Mouse (Mus musculus) hindbrain, postnatal 0 days (tissue): ENCODE results near the gene Dnttip2. TPM values are rescaled to one million over a fixed set of nuclear protein-coding genes. Genes with fewer than 3 reads are reported as not detected.
"Not testable (repeated sequence)": the region's sequence is repeated elsewhere in the genome, so short reads cannot be mapped to it uniquely, and the experiment has no call there.

Experiments
- ATAC-seq: fragments of 200-750 bp; cut with Nextera tagmentation; 2 replicates; pipeline ENCODE4 v1.8.0; 2017; ENCODE audit warnings: mild to moderate bottlenecking, moderate TSS enrichment, moderate library complexity
- DNase-seq: peaks from one replicate; pipeline ENCODE4 v3.0.0-alpha.2; 2015; ENCODE audit warnings: low spot score
- H3K27ac ChIP-seq: fragments of 300-500 bp; sonication (generic); 2 replicates; pipeline ENCODE4 v1.5.1; 2014; ENCODE audit warnings: mild to moderate bottlenecking
- H3K27me3 ChIP-seq: fragments of 300-500 bp; sonication (generic); 2 replicates; pipeline ENCODE4 v1.6.1; 2014; ENCODE audit warnings: low read length, mixed read lengths; ENCODE audit not compliant: insufficient read depth
- H3K36me3 ChIP-seq: fragments of 300-500 bp; sonication (generic); 2 replicates; pipeline ENCODE4 v1.6.1; 2014; ENCODE audit warnings: low read length, mixed read lengths; ENCODE audit not compliant: insufficient read depth
- H3K4me1 ChIP-seq: fragments of 300-500 bp; sonication (generic); 2 replicates; pipeline ENCODE4 v1.6.1; 2014; ENCODE audit warnings: antibody characterized with exemption, low read length, mixed read lengths; ENCODE audit not compliant: insufficient read depth
- H3K4me2 ChIP-seq: fragments of 300-500 bp; sonication (generic); 2 replicates; pipeline ENCODE4 v1.6.1; 2014; ENCODE audit warnings: low read depth, mild to moderate bottlenecking, low read length, moderate library complexity, mixed read lengths
- H3K4me3 ChIP-seq: fragments of 300-500 bp; sonication (generic); 2 replicates; pipeline ENCODE4 v1.5.1; 2014; ENCODE audit warnings: low read length
- H3K9ac ChIP-seq: fragments of 300-500 bp; sonication (generic); replicated peaks from 2 replicates; pipeline ENCODE4 v1.6.1; 2014; ENCODE audit warnings: mild to moderate bottlenecking, low read length, moderate library complexity, mixed read lengths
- H3K9me3 ChIP-seq: fragments of 300-500 bp; sonication (generic); 2 replicates; pipeline ENCODE4 v1.6.1; 2016; ENCODE audit warnings: low read length, mixed read lengths
- CTCF ChIP-seq: IDR thresholded peaks from 2 replicates; pipeline ENCODE4 v1.5.1; 2016; ENCODE audit warnings: antibody characterized with exemption, control low read depth, low read depth
- WGBS: fragments of 180-500 bp; shearing (Covaris S2); extraction: QIAGEN DNeasy Blood & Tissue Kit; methylation state at CpG from one replicate; pipeline ENCODE4 v1.1.7; 2014; 5-methylcytosine and 5-hydroxymethylcytosine counted together
- polyA plus RNA-seq: library from polyadenylated mRNA; unstranded; fragments of >200 nt; fragmentation: Nextera tagmentation; extraction: Ambion mirVana; gene quantifications from 2 replicates; pipeline ENCODE4 v1.2.1, GENCODE M21; 2015
- total RNA-seq: library from RNA; depleted of rRNA; stranded (reverse); fragments of >200 nt; gene quantifications from 2 replicates; pipeline ENCODE4 v1.2.3, GENCODE M21; 2014

The Dnttip2 gene
- total and polyA plus RNA-seq, 2 experiments from 2014 or later = 9.9 to 43.7 TPM

DNA sequence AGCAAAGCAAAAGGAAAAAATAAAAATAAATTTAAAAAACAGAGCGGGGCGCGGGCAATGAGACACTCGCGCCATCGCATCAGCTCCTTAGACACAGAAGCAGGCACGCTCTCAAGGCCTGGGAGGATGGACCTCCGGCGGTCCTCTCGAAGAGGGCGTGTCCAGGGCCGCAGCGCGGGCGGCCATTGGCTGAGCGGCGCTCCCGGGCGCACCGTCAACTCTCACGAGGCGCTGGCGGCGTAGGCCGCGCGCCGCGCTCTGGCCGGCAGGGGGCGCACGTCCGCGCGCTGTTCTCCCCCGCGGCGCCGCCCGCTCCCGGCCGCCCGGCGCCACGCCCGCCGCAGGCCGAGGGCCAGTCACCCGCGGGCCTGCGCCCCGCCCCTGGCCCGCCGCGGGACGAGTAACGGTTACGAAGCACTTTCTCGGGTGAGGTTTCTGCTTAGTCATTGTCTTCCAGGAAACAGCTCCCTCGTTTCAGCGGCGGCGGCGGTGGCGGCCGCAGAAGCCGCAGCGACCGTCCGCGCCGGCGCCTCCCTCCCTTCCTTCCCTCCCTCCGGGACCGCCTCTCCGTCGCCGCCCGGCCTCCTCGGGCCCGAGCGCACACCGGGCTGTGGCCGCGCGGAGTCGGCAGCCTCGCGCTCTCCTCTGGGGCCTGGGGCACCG is 28.8 kb upstream of the Dnttip2 start, which contains the start of gene Gclm:
Gclm (plus strand) TSS at position 343 of the 663 bp plus-strand sequence.
- TF ChIP-seq CTCF = no peak
- WGBS = 1% methylated on average over 62 of the region's 90 CpGs
- Histone ChIP-seq H3K4me3 (peak within 1 kb of the TSS; percentile 93), H3K36me3 (no peaks in the 10 kb centered on the region), H3K9me3 (no peaks in the 10 kb centered on the region), H3K9ac (peak within 1 kb of the TSS; percentile 92), H3K4me2 (peak within 1 kb of the TSS; percentile 75), H3K27me3 (no peaks in the 10 kb centered on the region), H3K27ac (peak within 1 kb of the TSS; percentile 95), H3K4me1 (peaks cover 11% of the 10 kb centered on the region)
- DNase-seq (peak; percentile 96), ATAC-seq (peak; percentile 99)

DNA sequence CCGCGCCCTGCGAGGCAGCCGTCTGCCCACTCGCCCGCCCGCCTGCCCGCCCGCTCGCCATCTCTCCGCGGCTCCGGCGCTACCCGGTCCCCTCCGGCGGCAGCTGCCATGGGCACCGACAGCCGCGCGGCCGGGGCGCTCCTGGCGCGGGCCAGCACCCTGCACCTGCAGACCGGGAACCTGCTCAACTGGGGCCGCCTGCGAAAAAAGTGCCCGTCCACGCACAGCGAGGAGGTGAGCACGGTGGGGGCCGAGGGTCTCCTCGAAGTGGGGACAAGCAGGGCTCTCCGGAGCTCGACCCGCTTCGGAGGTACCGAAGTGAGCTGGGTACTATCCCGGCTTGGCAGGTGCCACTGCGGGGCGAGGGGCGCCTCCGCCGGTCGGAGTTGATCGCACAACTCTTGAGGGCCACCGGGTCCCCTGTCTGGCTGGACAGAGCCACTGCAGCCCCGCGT is 28.3 kb upstream of the Dnttip2 start:
- no peaks in the 10 kb centered on the region for H3K9me3 ChIP-seq
- H3K4me3 ChIP-seq = peak overlapping the region; percentile 93
- TF ChIP-seq CTCF = peak; percentile 70
- no peaks in the 10 kb centered on the region for H3K27me3 ChIP-seq
- DNase-seq (peak; percentile 77), ATAC-seq (peak; percentile 69)
- peaks cover 11% of the 10 kb centered on the region for H3K4me1 ChIP-seq
- peak overlapping the region; percentile 95 for H3K27ac ChIP-seq
- no peaks in the 10 kb centered on the region for H3K36me3 ChIP-seq
- WGBS = under 1% methylated on average over 36 of the region's 50 CpGs
- peak overlapping the region; percentile 75 for H3K4me2 ChIP-seq
- peak overlapping the region; percentile 92 for H3K9ac ChIP-seq

GRCm38 (mm10) chr3:122246406-122246805 is 27.8 kb upstream of the Dnttip2 start:
- H3K9ac ChIP-seq = peak overlapping the region; percentile 92
- no peaks in the 10 kb centered on the region for H3K36me3 ChIP-seq
- no peak for ATAC-seq
- peaks cover 11% of the 10 kb centered on the region for H3K4me1 ChIP-seq
- 28% methylated on average over 6 of the region's 6 CpGs for WGBS
- peak; percentile 9 for DNase-seq
- peak overlapping the region; percentile 93 for H3K4me3 ChIP-seq
- TF ChIP-seq CTCF = no peak
- H3K4me2 ChIP-seq = peak overlapping the region; percentile 75
- peak overlapping the region; percentile 95 for H3K27ac ChIP-seq
- H3K9me3 ChIP-seq = no peaks in the 10 kb centered on the region
- no peaks in the 10 kb centered on the region for H3K27me3 ChIP-seq

- TF ChIP-seq CTCF = no peak
- Histone ChIP-seq H3K36me3 (no peaks in the 10 kb centered on the region), H3K27ac (no peak overlapping the region), H3K9me3 (no peaks in the 10 kb centered on the region), H3K4me1 (peaks cover 11% of the 10 kb centered on the region), H3K9ac (0 out of 2 replicates have a peak overlapping the region, but pooled peaks have one; percentile 92), H3K4me2 (peak overlapping the region; percentile 75), H3K27me3 (no peaks in the 10 kb centered on the region), H3K4me3 (peak overlapping the region; percentile 93)
- ATAC-seq = no peak
- 56% methylated on average over 12 of the region's 12 CpGs for WGBS
- DNase-seq = no peak
Measured at GRCm38 (mm10) chr3:122246986-122247767, 27.0 kb upstream of the Dnttip2 start.

- no peaks in the 10 kb centered on the region for H3K36me3 ChIP-seq
Measured at GRCm38 (mm10) chr3:122247768-122248100, 26.5 kb upstream of the Dnttip2 start.

DNA sequence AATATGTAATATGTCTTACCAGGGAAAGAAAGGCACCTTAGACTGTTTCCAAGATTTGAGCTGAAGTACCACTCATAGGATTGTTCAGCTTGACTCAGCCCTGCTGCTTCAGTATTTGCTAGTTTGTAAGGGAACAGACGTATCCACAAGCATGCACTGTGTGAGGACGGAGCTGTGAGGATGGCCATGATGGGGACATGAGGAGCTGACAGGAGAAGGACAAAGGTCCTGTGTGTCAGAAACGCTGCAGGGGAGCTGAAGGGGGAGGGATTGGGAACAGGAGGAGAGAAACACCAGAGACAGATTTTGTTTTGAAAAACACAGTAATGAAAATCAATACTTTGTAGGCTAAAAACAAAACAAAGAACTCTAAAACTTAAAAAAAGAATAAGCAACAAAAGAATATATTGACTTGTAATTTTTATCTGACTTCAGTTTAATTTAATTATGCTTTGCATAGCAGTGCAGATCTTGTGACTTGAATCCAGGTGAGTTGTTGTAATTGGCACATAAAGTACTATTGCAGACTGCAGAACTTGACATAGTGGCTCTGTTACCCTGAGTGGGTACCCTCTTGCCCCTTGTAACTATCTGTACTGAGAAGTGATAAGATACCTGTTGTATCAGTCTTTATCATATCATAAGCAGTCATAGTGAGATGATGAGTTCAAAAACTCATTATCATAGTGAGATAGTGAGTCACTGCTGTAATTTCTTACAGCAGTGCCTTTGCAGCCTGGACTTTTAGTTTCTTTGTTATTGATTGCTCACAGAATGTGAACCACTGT is 21.5 kb upstream of the Dnttip2 start:
- no peak for TF ChIP-seq CTCF
- H3K27me3 ChIP-seq = no peaks in the 10 kb centered on the region
- H3K4me3 ChIP-seq = no peak overlapping the region
- H3K4me2 ChIP-seq = no peak overlapping the region
- no peaks in the 10 kb centered on the region for H3K36me3 ChIP-seq
- H3K4me1 ChIP-seq = no peaks in the 10 kb centered on the region; the same call in 1 of the 2 replicates
- no peaks in the 10 kb centered on the region for H3K9me3 ChIP-seq
- no peak overlapping the region for H3K27ac ChIP-seq
- WGBS = 40% methylated on average over 3 of the region's 3 CpGs
- 0 out of 2 replicates have a peak overlapping the region, but pooled peaks have one; percentile 9 for H3K9ac ChIP-seq
- no peak for ATAC-seq
- DNase-seq = no peak

More at GRCm38 (mm10) chr3:122247768-122248100, 26.5 kb upstream of the Dnttip2 start:
- no peak for ATAC-seq
- H3K27ac ChIP-seq = no peak overlapping the region
- peak overlapping the region; percentile 75 for H3K4me2 ChIP-seq
- DNase-seq = no peak
- 99% methylated on average over 2 of the region's 2 CpGs for WGBS
- no peaks in the 10 kb centered on the region for H3K27me3 ChIP-seq
- peak overlapping the region; percentile 93; the same call in 1 of the 2 replicates for H3K4me3 ChIP-seq
- no peak for TF ChIP-seq CTCF
- H3K4me1 ChIP-seq = peaks cover 11% of the 10 kb centered on the region
- no peak overlapping the region for H3K9ac ChIP-seq
- H3K9me3 ChIP-seq = no peaks in the 10 kb centered on the region

DNA sequence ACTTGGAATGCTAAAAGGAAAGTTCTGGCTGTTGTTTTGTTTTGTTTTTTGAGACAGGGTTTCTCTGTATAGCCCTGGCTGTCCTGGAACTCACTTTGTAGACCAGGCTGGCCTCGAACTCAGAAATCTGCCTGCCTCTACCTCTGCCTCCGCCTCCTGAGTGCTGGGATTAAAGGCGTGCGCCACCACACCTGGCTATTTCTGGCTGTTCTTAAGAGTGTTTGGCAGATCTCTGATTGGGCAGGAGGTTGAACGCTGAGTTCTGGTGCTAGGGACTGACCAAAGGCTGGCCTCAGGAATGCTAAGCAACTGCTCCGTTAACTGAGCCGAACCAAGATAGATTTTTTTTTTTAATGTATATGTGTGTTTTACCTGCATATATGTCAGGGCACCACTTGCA is 20.1 kb upstream of the Dnttip2 start:
- DNase-seq, H3K4me1 ChIP-seq, H3K9me3 ChIP-seq, H3K9ac ChIP-seq, H3K27ac ChIP-seq, H3K27me3 ChIP-seq, ATAC-seq, H3K4me3 ChIP-seq, H3K4me2 ChIP-seq, H3K36me3 ChIP-seq: not testable (repeated sequence)
- WGBS = 93% methylated on average over 7 of the region's 7 CpGs
